In the genomic region with DNA sequence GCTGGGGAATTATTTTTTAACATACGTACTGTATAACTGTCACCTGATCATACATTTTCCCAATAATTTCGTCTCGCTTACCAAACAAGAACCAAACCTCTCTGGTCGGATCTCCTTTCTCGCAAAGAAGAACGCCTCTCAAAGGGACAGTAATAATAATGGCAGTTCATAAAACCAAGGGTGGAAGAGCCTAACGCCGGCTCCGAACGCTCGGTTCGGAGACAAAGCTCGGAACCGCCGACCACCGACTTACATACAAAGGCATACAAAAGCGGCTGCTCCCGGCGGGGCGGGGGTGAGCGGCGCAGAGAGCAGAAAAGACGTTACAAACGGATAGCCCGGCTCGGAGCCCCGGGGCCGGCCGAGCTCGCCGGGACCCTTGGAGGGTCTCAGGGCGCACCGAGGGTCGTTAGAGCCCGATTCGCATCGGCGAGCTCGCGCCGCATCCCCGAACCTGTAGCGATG, we compare ENCODE assay signal across 8 mouse cellular contexts. TPM values are rescaled to one million over a fixed set of nuclear protein-coding genes. Genes with fewer than 3 reads are reported as not detected.
DNase-seq lines count a peak whose midpoint lies in the region; ATAC-seq lines count a peak whose summit lies in the region.

No protein-coding gene starts in this region.

- H3K27ac ChIP-seq in neural tube, embryonic 11.5 days (ENCODE audit: low read depth, low read length): peak overlapping the region; percentile 92
- H3K27ac ChIP-seq in forebrain, embryonic 14.5 days (ENCODE audit: low read depth, low read length): peak overlapping the region; percentile 95
- peak overlapping the region; percentile 78 for H3K27ac ChIP-seq in limb, embryonic 12.5 days
- H3K27ac ChIP-seq in neural tube, embryonic 14.5 days (ENCODE audit: low read depth, low read length): peak overlapping the region; percentile 96

- H3K9ac ChIP-seq in neural tube, embryonic 11.5 days (ENCODE audit: low read length): peak overlapping the region; percentile 93
- H3K9ac ChIP-seq in forebrain, embryonic 14.5 days (ENCODE audit: low read length): peak overlapping the region; percentile 95
- peak overlapping the region; percentile 81 for H3K9ac ChIP-seq in limb, embryonic 12.5 days (replicated peaks)
- H3K9ac ChIP-seq in neural tube, embryonic 14.5 days (replicated peaks; ENCODE audit: low read depth, low read length): peak overlapping the region; percentile 87

- 0% methylated on average over 42 of the region's 43 CpGs for WGBS in neural tube, embryonic 11.5 days
- under 1% methylated on average over 35 of the region's 43 CpGs for WGBS in forebrain, embryonic 14.5 days
- under 1% methylated on average over 43 of the region's 43 CpGs for WGBS in limb, embryonic 12.5 days
- WGBS in neural tube, embryonic 14.5 days: under 1% methylated on average over 43 of the region's 43 CpGs

- DNase-seq in embryo, embryonic 10.5 days (ENCODE audit: low spot score): peak; percentile 62
- DNase-seq in embryo, embryonic 10 days (ENCODE audit: low spot score): no peak
- DNase-seq in neural tube, embryonic 11.5 days (ENCODE audit: low spot score): no peak
- no peak for DNase-seq in neural tube, embryonic 10.5 days (ENCODE audit: extremely low spot score, low spot score)
- DNase-seq in forebrain, embryonic 14.5 days (ENCODE audit: low spot score): peak; percentile 60
- DNase-seq in cerebellum, postnatal 10 days: no peak

- no peaks in the 10 kb centered on the region for H3K9me3 ChIP-seq in neural tube, embryonic 11.5 days (ENCODE audit: control insufficient read depth, low read length)
- no peaks in the 10 kb centered on the region for H3K9me3 ChIP-seq in forebrain, embryonic 14.5 days (replicated peaks; ENCODE audit: control insufficient read depth, low read length)
- no peaks in the 10 kb centered on the region for H3K9me3 ChIP-seq in limb, embryonic 12.5 days
- H3K9me3 ChIP-seq in neural tube, embryonic 14.5 days (ENCODE audit: control insufficient read depth, low read length): no peaks in the 10 kb centered on the region

- peak overlapping the region; percentile 80 for H3K4me3 ChIP-seq in neural tube, embryonic 11.5 days (ENCODE audit: low read depth, low read length)
- H3K4me3 ChIP-seq in forebrain, embryonic 14.5 days (ENCODE audit: low read depth, low read length): peak overlapping the region; percentile 97
- H3K4me3 ChIP-seq in limb, embryonic 12.5 days (replicated peaks): peak overlapping the region; percentile 93
- H3K4me3 ChIP-seq in neural tube, embryonic 14.5 days (ENCODE audit: low read depth, low read length): peak overlapping the region; percentile 87

- H3K36me3 ChIP-seq in neural tube, embryonic 11.5 days (ENCODE audit: control insufficient read depth, insufficient read depth, low read length): no peaks in the 10 kb centered on the region
- no peaks in the 10 kb centered on the region for H3K36me3 ChIP-seq in forebrain, embryonic 14.5 days (ENCODE audit: control insufficient read depth, insufficient read depth, low read length)
- no peaks in the 10 kb centered on the region for H3K36me3 ChIP-seq in limb, embryonic 12.5 days
- H3K36me3 ChIP-seq in neural tube, embryonic 14.5 days (ENCODE audit: control insufficient read depth, insufficient read depth, low read length): no peaks in the 10 kb centered on the region

- no peaks in the 10 kb centered on the region for H3K27me3 ChIP-seq in neural tube, embryonic 11.5 days (ENCODE audit: control insufficient read depth, insufficient read depth, low read length)
- no peaks in the 10 kb centered on the region; the same call in 1 of the 2 replicates for H3K27me3 ChIP-seq in forebrain, embryonic 14.5 days (replicated peaks; ENCODE audit: control insufficient read depth, insufficient read depth, low read length)
- peaks cover 25% of the 10 kb centered on the region for H3K27me3 ChIP-seq in limb, embryonic 12.5 days
- H3K27me3 ChIP-seq in neural tube, embryonic 14.5 days (ENCODE audit: control insufficient read depth, insufficient read depth, low read length): no peaks in the 10 kb centered on the region

- no peak for ATAC-seq in neural tube, embryonic 11.5 days (ENCODE audit: insufficient read depth, low FRiP score, low TSS enrichment)
- ATAC-seq in forebrain, embryonic 14.5 days: no peak
- peak; percentile 62 for ATAC-seq in limb, embryonic 12.5 days (ENCODE audit: insufficient number of reproducible peaks, insufficient read depth, low FRiP score, low TSS enrichment, low read depth)
- ATAC-seq in neural tube, embryonic 14.5 days (ENCODE audit: low read depth): no peak

- peak overlapping the region; percentile 65 for H3K4me2 ChIP-seq in neural tube, embryonic 11.5 days (ENCODE audit: low read depth)
- H3K4me2 ChIP-seq in forebrain, embryonic 14.5 days (ENCODE audit: low read length): peak overlapping the region; percentile 62
- H3K4me2 ChIP-seq in limb, embryonic 12.5 days: peak overlapping the region; percentile 78
- peak overlapping the region; percentile 60 for H3K4me2 ChIP-seq in neural tube, embryonic 14.5 days (ENCODE audit: low read depth, low read length)

- peaks cover 5% of the 10 kb centered on the region; the same call in 1 of the 2 replicates for H3K4me1 ChIP-seq in neural tube, embryonic 11.5 days (ENCODE audit: control insufficient read depth, insufficient read depth, low read length)
- H3K4me1 ChIP-seq in forebrain, embryonic 14.5 days (ENCODE audit: control insufficient read depth, insufficient read depth, low read length): peaks cover 10% of the 10 kb centered on the region
- peaks cover 5% of the 10 kb centered on the region for H3K4me1 ChIP-seq in limb, embryonic 12.5 days (replicated peaks)
- peaks cover 11% of the 10 kb centered on the region for H3K4me1 ChIP-seq in neural tube, embryonic 14.5 days (ENCODE audit: control insufficient read depth, insufficient read depth, low read length)

RNA-seq across cellular contexts. Expression of a gene that starts 0.8 kb away (rescaled TPM):
- 130 and 145 TPM in 2 replicates for polyA plus RNA-seq in neural tube, embryonic 11.5 days (2014; fragmentation: Nextera tagmentation; extraction: Ambion mirVana)
- polyA plus RNA-seq in forebrain, embryonic 14.5 days (2014; fragmentation: Nextera tagmentation; extraction: Ambion mirVana): 230 and 234 TPM in 2 replicates
- 45.0 and 46.4 TPM in 2 replicates for polyA plus RNA-seq in limb, embryonic 12.5 days (2016; fragmentation: Nextera tagmentation; extraction: Ambion mirVana)
- 260 and 271 TPM in 2 replicates for polyA plus RNA-seq in neural tube, embryonic 14.5 days (2014; fragmentation: Nextera tagmentation; extraction: Ambion mirVana)

RNA-seq across cellular contexts. Expression of a gene that starts 38.4 kb away (rescaled TPM):
- polyA plus RNA-seq in neural tube, embryonic 11.5 days (2014; fragmentation: Nextera tagmentation; extraction: Ambion mirVana): 0.19 and 0.26 TPM in 2 replicates
- 0.22 and 0.32 TPM in 2 replicates for polyA plus RNA-seq in forebrain, embryonic 14.5 days (2014; fragmentation: Nextera tagmentation; extraction: Ambion mirVana)
- polyA plus RNA-seq in limb, embryonic 12.5 days (2016; fragmentation: Nextera tagmentation; extraction: Ambion mirVana): 0.74 and 0.81 TPM in 2 replicates
- 0.22 TPM in 1 of 2 replicates, not detected in the other for polyA plus RNA-seq in neural tube, embryonic 14.5 days (2014; fragmentation: Nextera tagmentation; extraction: Ambion mirVana)

RNA-seq across cellular contexts. Expression of a gene that starts 41.9 kb away (rescaled TPM):
- polyA plus RNA-seq in neural tube, embryonic 11.5 days (2014; fragmentation: Nextera tagmentation; extraction: Ambion mirVana): 54.1 and 58.8 TPM in 2 replicates
- 60.0 and 60.2 TPM in 2 replicates for polyA plus RNA-seq in forebrain, embryonic 14.5 days (2014; fragmentation: Nextera tagmentation; extraction: Ambion mirVana)
- polyA plus RNA-seq in limb, embryonic 12.5 days (2016; fragmentation: Nextera tagmentation; extraction: Ambion mirVana): 55.7 and 60.3 TPM in 2 replicates
- polyA plus RNA-seq in neural tube, embryonic 14.5 days (2014; fragmentation: Nextera tagmentation; extraction: Ambion mirVana): 60.5 and 68.8 TPM in 2 replicates

Comparison
In these comparisons a context has a peak if more than half of its experiments do, and no peak if none do; other contexts are left out.
1. DNase-seq: peak in embryo, embryonic 10.5 days (single experiment) and forebrain, embryonic 14.5 days (single experiment); none in embryo, embryonic 10 days (single experiment), neural tube, embryonic 11.5 days (single experiment), neural tube, embryonic 10.5 days (single experiment) and cerebellum, postnatal 10 days (0 of 2).
2. Peak in every context shown above with its lines, with median percentiles within 50 percentile points of each other: H3K27ac ChIP-seq, H3K4me2 ChIP-seq, H3K4me3 ChIP-seq and H3K9ac ChIP-seq.